Mouse (Mus musculus): ENCODE data around the gene Olfr714. TPM values are rescaled to one million over a fixed set of nuclear protein-coding genes. Genes with fewer than 3 reads are reported as not detected.

Olfr714 gene
- polyA plus RNA-seq, 1 experiment from 2014 or later: not detected

Other genes starting within 250 kb of the Olfr714 start
- gene Olfr702, start 237.1 kb upstream of the Olfr714 start, polyA plus RNA-seq (2015; fragmentation: Nextera tagmentation; extraction: Ambion mirVana): not detected in 2 replicates
- not detected in 2 replicates for gene Olfr703, start 227.6 kb upstream of the Olfr714 start, polyA plus RNA-seq (2015; fragmentation: Nextera tagmentation; extraction: Ambion mirVana)
- not detected in 2 replicates for gene Olfr704, start 207.8 kb upstream of the Olfr714 start, polyA plus RNA-seq (2015; fragmentation: Nextera tagmentation; extraction: Ambion mirVana)
- gene Olfr705, start 194.1 kb upstream of the Olfr714 start, polyA plus RNA-seq (2015; fragmentation: Nextera tagmentation; extraction: Ambion mirVana): not detected in 2 replicates
- gene Olfr706, start 182.8 kb upstream of the Olfr714 start, polyA plus RNA-seq (2015; fragmentation: Nextera tagmentation; extraction: Ambion mirVana): not detected in 2 replicates
- not detected in 2 replicates for gene Olfr707, start 169.7 kb upstream of the Olfr714 start, polyA plus RNA-seq (2015; fragmentation: Nextera tagmentation; extraction: Ambion mirVana)
- not detected in 2 replicates for gene Olfr1532-ps1, start 163.0 kb upstream of the Olfr714 start, polyA plus RNA-seq (2015; fragmentation: Nextera tagmentation; extraction: Ambion mirVana)
- gene Olfr709-ps1, start 138.8 kb upstream of the Olfr714 start, polyA plus RNA-seq (2015; fragmentation: Nextera tagmentation; extraction: Ambion mirVana): not detected in 2 replicates
- gene Olfr710, start 122.7 kb upstream of the Olfr714 start, polyA plus RNA-seq (2015; fragmentation: Nextera tagmentation; extraction: Ambion mirVana): not detected in 2 replicates
- gene Olfr6, start 107.0 kb upstream of the Olfr714 start, polyA plus RNA-seq (2015; fragmentation: Nextera tagmentation; extraction: Ambion mirVana): not detected in 2 replicates
- gene Olfr711, start 95.5 kb upstream of the Olfr714 start, polyA plus RNA-seq (2015; fragmentation: Nextera tagmentation; extraction: Ambion mirVana): not detected in 2 replicates
- not detected in 2 replicates for gene Olfr2, start 64.9 kb upstream of the Olfr714 start, polyA plus RNA-seq (2015; fragmentation: Nextera tagmentation; extraction: Ambion mirVana)
- gene Olfr713, start 39.8 kb upstream of the Olfr714 start, polyA plus RNA-seq (2015; fragmentation: Nextera tagmentation; extraction: Ambion mirVana): not detected in 2 replicates
- gene Olfr17, start 22.2 kb downstream of the Olfr714 start, polyA plus RNA-seq (2015; fragmentation: Nextera tagmentation; extraction: Ambion mirVana): not detected in 2 replicates
- gene Olfr715b, start 39.4 kb downstream of the Olfr714 start, polyA plus RNA-seq (2015; fragmentation: Nextera tagmentation; extraction: Ambion mirVana): not detected in 2 replicates
- gene Olfr715, start 60.1 kb downstream of the Olfr714 start, polyA plus RNA-seq (2015; fragmentation: Nextera tagmentation; extraction: Ambion mirVana): not detected in 2 replicates
- gene Olfr716, start 67.3 kb downstream of the Olfr714 start, polyA plus RNA-seq (2015; fragmentation: Nextera tagmentation; extraction: Ambion mirVana): not detected in 2 replicates
- not detected in 2 replicates for gene Nlrp14, start 96.0 kb downstream of the Olfr714 start, polyA plus RNA-seq (2015; fragmentation: Nextera tagmentation; extraction: Ambion mirVana)
- not detected in 2 replicates for gene Rbmxl2, start 138.5 kb downstream of the Olfr714 start, polyA plus RNA-seq (2015; fragmentation: Nextera tagmentation; extraction: Ambion mirVana)